Mouse (Mus musculus) B cell, adult 62 days (primary cell): ENCODE measurements around the gene Dgcr2. TPM values are rescaled to one million over a fixed set of nuclear protein-coding genes. Genes with fewer than 3 reads are reported as not detected.

Source experiments
- total RNA-seq: library from RNA; stranded (reverse); gene quantifications from 4 replicates; pipeline ENCODE4 v1.2.4, GENCODE M21; 2023

Gene Dgcr2
- 56.8 to 69.7 TPM (median 66.1 TPM) in 4 replicates for total RNA-seq

DNA sequence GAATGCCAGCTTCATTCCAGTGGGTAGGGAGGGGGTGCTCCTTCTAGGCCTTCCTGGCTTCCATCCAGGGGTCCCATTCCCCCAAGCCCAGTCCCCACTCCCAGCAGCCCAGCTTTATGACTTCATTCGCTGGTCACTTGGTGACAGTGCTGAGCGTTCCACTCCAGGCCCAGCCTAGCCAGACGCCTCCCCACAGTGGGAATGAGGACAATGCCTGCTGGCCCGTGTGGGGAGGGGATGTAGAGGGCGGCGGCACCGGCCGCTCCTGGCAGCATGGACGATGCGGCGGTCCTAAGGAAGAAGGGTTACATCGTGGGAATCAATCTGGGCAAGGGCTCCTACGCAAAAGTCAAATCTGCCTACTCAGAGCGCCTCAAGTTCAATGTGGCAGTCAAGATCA is at the start of gene Dgcr2, which contains the start of gene Tssk2:
TSS of gene Dgcr2 (minus strand) at position 101 of the 400 bp plus-strand sequence.
TSS of gene Tssk2 (plus strand) at position 176 of the 400 bp plus-strand sequence.

DNA sequence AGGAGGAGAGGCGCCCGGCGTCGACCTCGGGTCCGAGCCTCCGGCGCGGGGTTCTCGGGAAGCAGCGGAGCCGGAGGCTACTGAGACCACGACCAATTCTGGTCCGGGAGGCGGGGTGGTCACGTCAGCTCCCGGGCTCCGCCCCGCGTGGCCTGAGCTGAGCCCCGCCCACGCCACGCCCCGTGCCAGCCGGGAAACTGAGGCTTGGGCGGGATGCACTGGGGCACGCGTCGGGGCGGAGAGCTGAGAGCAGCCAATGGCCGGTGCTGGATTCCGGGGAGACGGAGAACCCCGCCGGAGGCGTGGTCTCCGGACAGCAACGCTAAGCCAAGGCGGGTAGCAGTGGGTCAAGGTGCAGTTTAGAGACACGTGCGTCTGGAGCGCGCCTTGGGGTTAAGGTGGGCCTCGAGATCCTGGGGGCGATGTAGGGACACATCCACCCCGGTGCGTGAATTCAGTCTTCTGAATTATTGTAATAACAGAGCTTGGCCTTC is 29.8 kb upstream of the Dgcr2 start, which contains the start of gene Slc25a1:
TSS of gene Slc25a1 (minus strand) at position 133 of the 494 bp plus-strand sequence.

DNA sequence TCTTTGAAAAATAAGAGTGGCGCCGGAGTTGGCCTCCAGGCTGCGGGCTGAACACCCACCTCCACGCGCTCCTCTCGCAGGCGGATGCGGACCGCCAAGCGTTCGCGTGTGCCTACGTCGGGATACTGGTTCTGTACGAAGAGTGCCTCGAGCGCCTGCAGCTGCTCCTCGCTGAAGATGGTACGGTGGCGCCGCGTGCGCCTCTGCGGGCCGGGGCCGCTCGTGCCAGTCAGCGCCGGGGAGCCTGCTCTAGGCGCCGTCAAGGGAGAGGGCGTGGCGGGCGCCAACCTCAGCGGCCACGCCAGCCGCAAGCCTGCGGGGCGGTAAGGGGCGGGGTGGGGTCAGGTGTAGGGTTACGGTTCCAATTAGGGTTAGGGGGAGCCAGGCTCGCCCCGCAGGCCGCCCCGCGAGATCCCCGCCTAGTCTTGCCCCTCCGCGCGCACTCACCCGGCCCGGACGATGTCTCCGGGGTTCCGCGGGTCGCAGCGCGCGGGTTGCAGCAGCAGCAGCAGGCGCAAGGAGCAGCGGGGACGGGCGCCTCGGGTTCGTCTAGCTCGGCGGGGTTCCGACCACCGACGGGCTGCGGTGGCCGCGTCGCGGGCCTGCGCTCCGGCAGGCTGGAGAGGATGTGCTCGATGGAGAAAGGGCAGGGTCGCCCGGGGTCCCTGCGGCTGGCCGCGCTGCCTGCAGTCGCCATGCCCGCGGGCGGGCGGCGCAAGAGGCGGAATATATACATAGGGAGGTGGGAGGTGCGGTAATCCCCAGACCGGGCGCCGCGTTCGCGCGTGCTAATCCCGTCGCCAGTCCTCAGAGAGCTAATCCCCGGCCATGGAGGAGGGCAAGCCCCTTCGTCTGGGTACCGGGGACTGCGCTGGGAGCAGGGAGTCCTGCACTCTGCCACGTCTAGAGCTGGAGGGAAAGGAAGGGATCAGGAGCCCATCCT is 16.2 kb upstream of the Dgcr2 start, which contains the start of gene Gsc2:
TSS of gene Gsc2 (minus strand) at position 753 of the 943 bp plus-strand sequence.

DNA sequence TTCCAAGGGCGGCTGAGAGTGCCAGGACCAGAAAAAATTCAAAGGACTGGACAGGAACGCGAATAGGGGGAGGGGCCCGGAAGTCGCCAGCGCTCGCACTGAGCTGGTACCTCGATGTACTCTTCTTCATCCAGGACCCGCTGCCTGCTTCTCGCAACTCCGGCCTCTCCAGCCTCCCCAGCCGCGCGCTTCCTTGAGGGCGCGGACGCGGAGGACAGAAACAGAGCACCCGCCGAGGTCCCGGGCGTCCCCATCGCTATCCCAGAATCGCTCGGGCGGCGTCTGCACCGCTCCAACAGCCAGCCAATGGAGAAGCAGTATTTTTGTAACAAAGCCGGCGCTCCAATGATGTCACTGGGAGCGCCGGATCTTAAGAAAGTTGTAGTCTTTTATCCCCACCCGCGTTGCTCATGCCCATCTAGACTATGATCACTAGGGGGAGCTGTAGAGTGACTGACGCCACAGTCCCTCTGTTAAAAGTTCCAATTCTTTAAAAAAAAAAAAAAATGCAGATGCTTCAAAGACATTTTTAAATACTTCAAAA is 12.8 kb upstream of the Dgcr2 start, which contains the start of gene Ess2:
TSS of gene Ess2 (minus strand) at position 297 of the 544 bp plus-strand sequence.

DNA sequence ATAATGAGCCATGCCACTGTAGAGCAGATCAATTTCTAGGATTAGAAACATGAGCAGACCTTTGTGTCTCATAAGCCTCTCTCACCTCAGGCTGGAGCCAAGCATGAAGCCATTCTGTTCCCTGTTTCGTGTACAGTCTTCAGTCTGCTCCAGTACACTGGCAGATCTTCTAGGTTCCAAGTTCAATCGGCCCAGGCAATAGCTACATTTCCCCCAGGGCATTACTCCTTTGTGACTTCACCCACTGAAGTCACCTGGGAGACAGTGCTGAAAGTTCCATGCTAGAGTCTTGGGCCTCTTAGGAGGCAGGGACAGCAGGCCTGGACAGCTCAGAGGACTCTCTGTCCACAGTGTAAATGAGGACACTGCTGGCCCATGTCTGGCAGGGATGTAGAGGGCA is 4.4 kb downstream of the Dgcr2 start, which contains the start of gene Tssk1:
TSS of gene Tssk1 (plus strand) at position 301 of the 400 bp plus-strand sequence.

DNA sequence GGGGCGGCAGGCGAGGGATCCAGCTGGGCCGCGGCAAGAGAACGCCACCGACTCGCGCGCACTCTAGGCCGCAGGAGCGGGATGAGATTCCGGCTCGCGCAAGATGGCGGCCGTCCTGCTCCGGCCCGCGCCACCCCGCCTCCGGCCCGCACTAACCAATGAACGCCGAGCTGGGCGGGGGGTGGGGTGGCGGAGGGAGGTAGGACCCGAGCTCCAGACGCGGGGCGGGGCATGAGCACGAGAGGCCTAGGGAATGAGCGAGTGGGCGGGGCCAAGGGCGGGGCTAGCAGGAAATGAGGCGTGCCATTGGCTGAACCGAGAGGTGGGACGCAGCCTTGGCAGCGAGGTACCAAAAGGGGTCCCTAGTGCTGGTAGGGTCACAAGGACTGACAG is 6.8 kb downstream of the Dgcr2 start, which contains the start of gene Gm20518:
TSS of gene Gm20518 (minus strand) at position 105 of the 393 bp plus-strand sequence.

DNA sequence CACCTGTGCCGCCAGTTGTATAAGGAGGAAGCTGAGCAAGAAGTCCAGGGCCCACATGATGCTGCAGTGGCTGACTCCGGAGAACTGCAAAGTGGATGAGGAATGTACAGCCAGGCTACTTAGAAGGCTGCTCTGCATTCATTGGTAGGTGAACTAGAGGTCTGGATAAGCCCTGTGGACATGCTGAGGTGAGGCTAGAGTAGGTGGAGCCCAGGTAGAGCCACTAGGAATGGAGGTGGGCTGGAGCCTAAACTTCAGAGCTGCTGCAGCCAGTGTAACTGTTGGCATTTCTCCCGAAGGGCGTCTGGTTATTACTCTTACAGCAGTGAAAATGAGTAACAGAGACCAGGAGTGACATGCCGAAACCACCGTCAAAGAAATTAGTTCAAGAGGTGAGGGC is 60.3 kb downstream of the Dgcr2 start, which contains the start of gene Car15:
TSS of gene Car15 (minus strand) at position 314 of the 400 bp plus-strand sequence.

DNA sequence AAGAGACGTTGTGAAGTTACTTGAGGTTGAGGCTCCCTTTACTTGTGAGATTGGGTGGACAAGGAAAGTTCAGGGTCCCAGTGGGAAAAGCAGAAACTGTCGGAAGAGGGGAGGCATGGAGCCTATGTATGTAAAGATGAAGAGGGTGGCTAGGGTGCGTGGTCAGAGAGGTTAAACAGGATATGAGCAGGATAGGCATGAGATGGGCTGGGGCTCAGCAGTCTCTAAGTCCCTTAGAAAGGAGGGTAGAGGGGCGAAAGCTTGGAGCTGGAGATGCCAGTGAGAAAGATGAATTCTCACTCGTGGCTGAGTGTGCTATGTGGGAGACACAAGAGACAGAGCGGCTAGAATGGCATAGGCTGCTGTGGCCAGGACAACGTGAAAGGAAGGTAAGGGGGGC is 65.5 kb downstream of the Dgcr2 start, which contains the start of gene B830017H08Rik:
TSS of gene B830017H08Rik (plus strand) at position 301 of the 400 bp plus-strand sequence.

DNA sequence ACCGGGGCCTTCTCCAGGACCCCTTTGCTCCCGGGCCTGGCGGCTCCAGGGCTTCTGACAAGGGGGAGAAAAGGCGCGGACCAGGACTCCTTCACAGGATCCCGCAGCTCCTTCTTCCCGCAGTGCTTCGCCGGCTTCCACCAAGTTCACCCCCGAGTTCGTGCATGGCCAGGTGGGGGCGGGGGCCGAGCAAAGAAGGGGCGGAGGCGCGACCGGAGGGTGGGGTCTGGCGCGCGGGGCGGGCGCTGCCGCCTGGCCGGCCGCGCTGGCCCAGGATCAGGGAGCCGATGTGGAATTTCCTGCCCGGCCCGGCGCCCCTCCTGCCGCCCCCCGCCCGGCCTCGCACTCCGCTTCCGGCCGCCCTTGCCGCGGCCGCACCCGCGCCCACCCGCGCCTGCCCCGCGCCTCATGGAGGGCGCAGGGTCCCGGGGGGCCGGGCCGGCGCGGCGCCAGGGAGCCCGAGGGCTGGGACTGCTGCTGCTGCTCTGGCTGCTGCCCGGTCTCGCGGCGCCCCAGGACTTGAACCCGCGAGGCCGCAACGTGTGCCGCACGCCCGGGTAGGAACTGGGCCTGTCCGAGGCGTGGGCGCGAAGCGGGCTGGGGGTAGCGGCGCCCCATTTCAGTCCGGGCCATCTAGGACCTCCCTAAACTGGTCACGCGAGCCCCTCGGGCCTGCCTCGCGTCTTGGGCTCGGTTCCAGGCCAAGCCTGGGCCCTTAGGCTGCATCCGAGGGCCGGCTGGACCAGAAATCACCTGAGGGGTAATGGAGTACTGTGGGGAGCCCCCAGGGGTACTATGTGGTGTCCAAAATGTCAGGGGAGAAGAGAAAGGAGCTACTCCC is 101.2 kb downstream of the Dgcr2 start, which contains the start of gene Scarf2:
TSS of gene Scarf2 (plus strand) at position 312 of the 841 bp plus-strand sequence.

Other genes with a start within 250 kb of the Dgcr2 start
- gene Med15, start 165.7 kb downstream of the Dgcr2 start, total RNA-seq: 129 to 145 TPM (median 134 TPM) in 4 replicates
- gene Klhl22, start 138.9 kb downstream of the Dgcr2 start, total RNA-seq: 10.8 to 21.1 TPM (median 15.3 TPM) in 4 replicates
- 0.20 TPM in 1 of 4 replicates, not detected in the others for gene Scarf2, start 101.3 kb downstream of the Dgcr2 start, total RNA-seq
- not detected in 4 replicates for gene B830017H08Rik, start 65.4 kb downstream of the Dgcr2 start, total RNA-seq
- gene Car15, start 60.2 kb downstream of the Dgcr2 start, total RNA-seq: 9.8 to 15.2 TPM (median 12.4 TPM) in 4 replicates
- 2.4 to 4.3 TPM (median 3.3 TPM) in 4 replicates for gene Gm20518, start 6.9 kb downstream of the Dgcr2 start, total RNA-seq
- gene Tssk1, start 4.3 kb downstream of the Dgcr2 start, total RNA-seq: not detected in 4 replicates
- gene Tssk2, start 75 bp upstream of the Dgcr2 start, total RNA-seq: not detected in 4 replicates
- 58.2 to 66.8 TPM (median 59.7 TPM) in 4 replicates for gene Ess2, start 12.8 kb upstream of the Dgcr2 start, total RNA-seq
- not detected in 4 replicates for gene Gsc2, start 16.5 kb upstream of the Dgcr2 start, total RNA-seq
- gene Slc25a1, start 29.7 kb upstream of the Dgcr2 start, total RNA-seq: 26.2 to 31.2 TPM (median 28.5 TPM) in 4 replicates
- not detected in 4 replicates for gene Vpreb2, start 81.9 kb upstream of the Dgcr2 start, total RNA-seq
- 19.8 to 24.5 TPM (median 22.1 TPM) in 4 replicates for gene Dgcr6, start 154.3 kb upstream of the Dgcr2 start, total RNA-seq
- gene Prodh, start 191.6 kb upstream of the Dgcr2 start, total RNA-seq: 8.8 to 15.6 TPM (median 12.1 TPM) in 4 replicates
- gene Rtn4r, start 229.1 kb upstream of the Dgcr2 start, total RNA-seq: not detected in 4 replicates